In genomic region chr13:103806210-103806851, GRCm38 (mm10) we compare ENCODE assay signal across 9 mouse cellular contexts. TPM values are rescaled to one million over a fixed set of nuclear protein-coding genes. Genes with fewer than 3 reads are reported as not detected.
DNase-seq lines count a peak whose midpoint lies in the region; ATAC-seq and TF ChIP-seq lines count a peak whose summit lies in the region.
"Had no signal": no experiment of that assay in that cellular context is flagged by ENCODE, and none has a peak within 500 bp of the region (broad histone marks: within the 10 kb centered on the region; RNA-seq: fewer than 3 reads in every experiment).

No protein-coding gene starts in this region.

- no peak overlapping the region for H3K27ac ChIP-seq in cerebellum, adult 2 months (ENCODE audit: insufficient read depth, low read length)
- peak overlapping the region; percentile 75 for H3K27ac ChIP-seq in hindbrain, embryonic 13.5 days
- no peak overlapping the region for H3K27ac ChIP-seq in kidney, embryonic 15.5 days
- H3K27ac ChIP-seq: liver, embryonic 14.5 days had no signal

- H3K27me3 ChIP-seq in cerebellum, adult 2 months (ENCODE audit: control insufficient read depth, insufficient read depth, low read length), result no peaks in the 10 kb centered on the region; the same call in 1 of the 2 replicates
- H3K27me3 ChIP-seq in hindbrain, embryonic 13.5 days, result no peaks in the 10 kb centered on the region
- no peaks in the 10 kb centered on the region for H3K27me3 ChIP-seq in kidney, embryonic 15.5 days

- H3K4me1 ChIP-seq in cerebellum, adult 2 months (ENCODE audit: control insufficient read depth, insufficient read depth, low read length), result peaks cover 6% of the 10 kb centered on the region; the same call in 1 of the 2 replicates
- peaks cover 12% of the 10 kb centered on the region for H3K4me1 ChIP-seq in hindbrain, embryonic 13.5 days (replicated peaks)
- H3K4me1 ChIP-seq in kidney, embryonic 15.5 days, result no peaks in the 10 kb centered on the region

- intact Hi-C loops in left cerebral cortex, postnatal 4 days (cut with DNase I), result no loop called here

- no peak for TF ChIP-seq POLR2A in cerebellum, adult 2 months (IDR thresholded peaks at IDR 0.05; ENCODE audit: borderline replicate concordance, insufficient read depth, low read length)

- no peak overlapping the region for H3K9ac ChIP-seq in hindbrain, embryonic 13.5 days
- H3K9ac ChIP-seq in kidney, embryonic 15.5 days, result no peak overlapping the region
- H3K9ac ChIP-seq: liver, embryonic 14.5 days had no signal

- no peak overlapping the region for H3K4me2 ChIP-seq in hindbrain, embryonic 13.5 days
- H3K4me2 ChIP-seq in kidney, embryonic 15.5 days, result no peak overlapping the region

- DNase-seq in R1 (ENCODE audit: low read depth, low spot score), result peak; percentile 38
- DNase-seq in cerebellum, adult 2 months, result peak; percentile 63 to 85
- DNase-seq in left cerebral cortex, postnatal 4 days, result peak; percentile 61
- DNase-seq in adrenal gland, adult 8-10 months, result no peak
- DNase-seq in urinary bladder, adult 18-20 months (ENCODE audit: low spot score in 2 of 2), result no peak

- H3K4me3 ChIP-seq in cerebellum, adult 2 months (replicated peaks; ENCODE audit: insufficient read depth, low read depth, low read length), result no peak overlapping the region
- no peak overlapping the region for H3K4me3 ChIP-seq in hindbrain, embryonic 13.5 days
- H3K4me3 ChIP-seq in kidney, embryonic 15.5 days (replicated peaks), result no peak overlapping the region

- no peak for TF ChIP-seq CTCF in cerebellum, adult 2 months (IDR thresholded peaks at IDR 0.05; ENCODE audit: borderline replicate concordance, insufficient read depth, low read depth, low read length)

- peak; percentile 87 for ATAC-seq in hindbrain, embryonic 13.5 days (ENCODE audit: low FRiP score)
- no peak for ATAC-seq in activated CD4-positive, CD25-positive, alpha-beta regulatory T cell, adult 4 months
- ATAC-seq in kidney, embryonic 15.5 days (replicated peaks; ENCODE audit: low FRiP score), result no peak

- 4% methylated on average over 6 of the region's 6 CpGs for WGBS in cerebellum, adult 2 months
- 17% methylated on average over 6 of the region's 6 CpGs for WGBS in hindbrain, embryonic 13.5 days
- WGBS in kidney, embryonic 15.5 days, result 53% methylated on average over 6 of the region's 6 CpGs

- H3K36me3 ChIP-seq in hindbrain, embryonic 13.5 days, result no peaks in the 10 kb centered on the region
- no peaks in the 10 kb centered on the region for H3K36me3 ChIP-seq in kidney, embryonic 15.5 days

- no peaks in the 10 kb centered on the region for H3K9me3 ChIP-seq in hindbrain, embryonic 13.5 days
- no peaks in the 10 kb centered on the region for H3K9me3 ChIP-seq in kidney, embryonic 15.5 days (replicated peaks)

RNA-seq across cellular contexts. Expression of gene Srek1, which starts 31.9 kb away (rescaled TPM):
- 55.8 and 56.1 TPM in 2 replicates for polyA plus RNA-seq in cerebellum, adult 2 months (2012; rRNA removed)
- 84.9 and 88.7 TPM in 2 replicates for polyA plus RNA-seq in hindbrain, embryonic 13.5 days (2015; fragmentation: Nextera tagmentation; extraction: Ambion mirVana)
- total RNA-seq in left cerebral cortex, postnatal 4 days (2021), result 10 to 100 TPM; 89.1 to 93.2 TPM
- polyA plus RNA-seq in activated CD4-positive, CD25-positive, alpha-beta regulatory T cell, adult 4 months (2017; shearing (Covaris generic)), result 10 to 100 TPM; 59.8 to 75.0 TPM
- 88.3 and 95.2 TPM in 2 replicates for polyA plus RNA-seq in kidney, embryonic 15.5 days (2015; fragmentation: Nextera tagmentation; extraction: Ambion mirVana)
- 100 to 1,000 TPM in 1 of 4 experiments, 10 to 100 TPM in 3; 49.2 to 112 (median 77.1) TPM for total RNA-seq in adrenal gland, adult 8-10 months (2022)

Comparison
In these comparisons a context has a peak if more than half of its experiments do, and no peak if none do; other contexts are left out.
1. DNase-seq: peak in R1 (single experiment), cerebellum, adult 2 months (2 of 2) and left cerebral cortex, postnatal 4 days (single experiment); none in adrenal gland, adult 8-10 months (single experiment) and urinary bladder, adult 18-20 months (0 of 2).